Mouse (Mus musculus): Measurements from ENCODE around the gene Cxcr2.

The Cxcr2 gene

DNA sequence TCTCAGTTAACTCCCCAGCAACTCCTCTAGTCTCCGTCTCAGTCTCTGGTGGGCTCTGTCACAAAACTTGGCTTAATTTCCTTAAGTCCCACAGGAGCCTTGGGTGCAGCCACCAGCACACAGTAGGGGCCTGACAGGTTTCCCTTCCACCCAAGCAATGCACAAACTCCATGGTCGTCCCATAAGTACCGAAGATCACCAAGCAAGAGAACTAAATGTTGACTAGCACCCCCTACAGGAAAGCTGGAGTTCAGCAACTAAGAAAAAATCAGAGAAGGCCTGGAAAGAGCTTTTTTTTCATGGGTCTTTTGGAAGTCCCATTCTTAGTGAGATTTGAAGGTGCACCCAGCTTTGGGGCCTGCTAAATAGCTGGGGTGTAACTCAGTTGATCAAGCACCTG is 14.4 kb upstream of the Cxcr2 start:
- in situ Hi-C loops (cut with MboI, MseI): no loop called here

DNA sequence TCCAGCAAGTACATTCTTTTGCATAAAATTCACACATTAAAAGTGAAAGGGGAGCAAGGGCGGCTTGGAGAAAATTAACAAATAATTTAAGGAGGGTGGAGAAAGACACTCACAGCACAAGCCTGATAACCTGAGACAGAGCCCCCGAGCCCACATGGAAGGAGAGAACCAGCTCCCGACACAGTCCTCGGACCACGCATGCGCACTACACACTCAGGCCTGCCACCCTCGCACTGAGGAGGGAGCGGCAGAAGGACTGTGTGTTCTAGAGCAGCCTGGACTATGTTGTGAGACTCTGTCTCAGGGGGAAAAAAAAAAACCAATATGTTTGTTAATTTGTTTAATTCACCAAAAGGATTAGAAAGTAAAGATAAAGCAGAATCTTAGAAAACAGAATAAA is 12.0 kb upstream of the Cxcr2 start:
- in situ Hi-C loops (cut with MboI, MseI): no loop called here

- in situ Hi-C loops (cut with MboI, MseI): no loop called here
Measured at GRCm38 (mm10) chr1:74149106-74149885, 4.5 kb upstream of the Cxcr2 start.

GRCm38 (mm10) chr1:74150101-74150500 is 3.7 kb upstream of the Cxcr2 start:
- in situ Hi-C loops (cut with MboI, MseI): loop anchor here (10.0 to 25.0 kb wide), 2 partner anchors 1205 to 1912 kb away; no protein-coding TSS in a partner anchor

GRCm38 (mm10) chr1:74151091-74151490 is 2.7 kb upstream of the Cxcr2 start:
- in situ Hi-C loops (cut with MboI, MseI): loop anchor here (10.0 to 25.0 kb wide), 2 partner anchors 1204 to 1911 kb away; no protein-coding TSS in a partner anchor

GRCm38 (mm10) chr1:74155435-74156012 is 1.7 kb downstream of the Cxcr2 start:
- in situ Hi-C loops (cut with MboI, MseI): loop anchor here (10.0 to 25.0 kb wide), 2 partner anchors 1199 to 1907 kb away; no protein-coding TSS in a partner anchor

GRCm38 (mm10) chr1:74156381-74156910 is 2.7 kb downstream of the Cxcr2 start:
- in situ Hi-C loops (cut with MboI, MseI): loop anchor here (10.0 to 25.0 kb wide), 2 partner anchors 1198 to 1906 kb away; no protein-coding TSS in a partner anchor

DNA sequence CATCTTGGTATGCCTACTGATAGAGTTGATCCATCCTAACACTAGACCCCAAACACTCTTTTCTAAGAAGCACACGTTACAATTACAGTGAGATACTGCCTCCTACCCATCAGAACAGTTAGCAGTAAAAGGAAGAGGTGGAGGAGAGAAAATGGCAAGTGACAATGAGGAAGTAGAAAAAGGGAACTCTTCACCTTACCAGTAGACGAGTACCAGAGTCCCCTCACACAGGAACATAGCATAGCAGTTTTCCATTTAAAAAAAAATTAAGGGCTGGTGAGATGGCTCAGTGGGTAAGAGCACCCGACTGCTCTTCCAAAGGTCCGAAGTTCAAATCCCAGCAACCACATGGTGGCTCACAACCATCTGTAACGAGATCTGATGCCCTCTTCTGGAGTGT is 5.8 kb downstream of the Cxcr2 start:
- in situ Hi-C loops (cut with MboI, MseI): loop anchor here (10.0 to 25.0 kb wide), 2 partner anchors 1195 to 1903 kb away; no protein-coding TSS in a partner anchor

- in situ Hi-C loops (cut with MboI, MseI): loop anchor here (25.0 kb wide), 1 partner anchor 1902 kb away; no protein-coding TSS in a partner anchor
Measured at GRCm38 (mm10) chr1:74160036-74160435, 6.2 kb downstream of the Cxcr2 start.

DNA sequence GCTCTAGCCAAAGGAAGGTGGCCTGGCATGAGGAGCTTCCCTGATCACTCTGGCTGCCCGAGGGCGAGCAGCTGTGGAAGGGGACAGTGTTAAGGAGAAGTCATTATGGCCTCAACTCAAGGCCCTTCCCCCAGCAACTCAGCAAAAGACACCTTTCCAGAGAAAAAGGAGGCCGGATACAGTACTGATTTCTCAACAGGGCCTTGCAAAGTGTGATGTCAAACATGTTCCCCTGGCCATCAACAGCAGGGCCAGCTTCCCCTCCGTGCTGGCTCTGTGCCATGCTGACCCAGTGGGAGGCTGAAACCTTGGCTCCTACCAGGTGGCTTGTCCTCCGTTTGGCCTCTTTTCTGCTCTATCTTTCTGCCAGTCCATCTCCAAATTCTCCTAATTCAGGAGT is 13.3 kb downstream of the Cxcr2 start:
- in situ Hi-C loops (cut with MboI, MseI): loop anchor here (25.0 kb wide), 1 partner anchor 1895 kb away; no protein-coding TSS in a partner anchor

DNA sequence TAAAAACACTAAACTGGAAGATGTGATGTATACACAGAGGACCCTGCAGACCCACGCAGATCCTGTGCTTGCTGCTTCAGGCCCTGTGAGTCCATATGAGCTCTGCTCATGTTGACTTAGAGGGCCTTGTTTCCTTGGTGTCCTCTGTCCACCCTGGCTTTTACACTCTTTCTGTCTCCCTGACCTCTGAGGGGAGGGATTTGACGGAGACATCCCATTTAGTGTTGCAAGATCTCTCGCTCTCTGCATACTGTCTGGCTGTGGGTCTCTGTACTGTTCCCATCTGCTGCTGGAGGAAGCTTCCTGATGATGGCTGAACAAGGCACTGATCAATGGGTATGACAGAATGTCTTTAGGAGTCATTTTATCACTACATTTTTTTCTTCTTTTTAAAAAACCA is 15.9 kb downstream of the Cxcr2 start:
- in situ Hi-C loops (cut with MboI, MseI): loop anchor here (25.0 kb wide), 1 partner anchor 1893 kb away; no protein-coding TSS in a partner anchor

DNA sequence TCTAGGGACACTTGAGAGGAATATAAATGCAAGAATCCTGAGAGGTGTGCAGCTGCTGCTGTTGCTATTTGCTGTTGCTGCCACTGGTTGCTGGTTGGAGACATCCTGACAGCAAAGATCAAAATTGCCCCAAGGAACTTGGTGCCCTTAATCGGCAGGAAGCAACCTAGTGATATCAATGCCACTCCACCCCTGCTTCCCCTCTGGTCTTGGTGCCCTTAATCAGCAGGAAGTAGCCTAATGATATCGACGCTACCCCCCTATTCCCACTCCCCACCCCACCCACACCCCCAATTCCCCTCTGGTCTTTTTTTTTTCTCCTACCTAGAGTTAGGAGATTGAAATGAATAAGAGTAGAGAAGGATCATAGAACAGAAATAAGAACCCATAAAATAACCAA is 18.9 kb downstream of the Cxcr2 start:
- in situ Hi-C loops (cut with MboI, MseI): loop anchor here (25.0 kb wide), 1 partner anchor 1890 kb away; no protein-coding TSS in a partner anchor

DNA sequence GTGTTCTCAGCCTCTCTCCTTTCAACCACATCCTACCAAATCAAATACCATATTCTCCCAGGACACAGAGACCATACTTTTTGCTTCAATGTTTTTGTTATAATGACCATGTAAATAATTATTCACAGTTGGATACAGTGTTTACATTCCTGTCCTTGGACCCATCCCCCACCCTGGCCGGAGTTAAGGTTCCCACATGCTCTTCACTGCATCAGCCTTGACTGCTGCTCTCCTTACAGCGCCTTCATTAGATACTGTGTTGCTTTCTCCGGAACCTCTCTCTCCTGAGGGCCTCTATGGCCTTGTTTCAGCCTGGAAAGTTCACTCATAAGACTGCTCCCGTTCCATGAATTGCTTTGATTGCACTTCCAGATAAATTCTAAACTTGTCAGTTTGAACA is 21.9 kb downstream of the Cxcr2 start:
- in situ Hi-C loops (cut with MboI, MseI): no loop called here

GRCm38 (mm10) chr1:74178618-74179017 is 24.8 kb downstream of the Cxcr2 start:
- in situ Hi-C loops (cut with MboI, MseI): no loop called here

DNA sequence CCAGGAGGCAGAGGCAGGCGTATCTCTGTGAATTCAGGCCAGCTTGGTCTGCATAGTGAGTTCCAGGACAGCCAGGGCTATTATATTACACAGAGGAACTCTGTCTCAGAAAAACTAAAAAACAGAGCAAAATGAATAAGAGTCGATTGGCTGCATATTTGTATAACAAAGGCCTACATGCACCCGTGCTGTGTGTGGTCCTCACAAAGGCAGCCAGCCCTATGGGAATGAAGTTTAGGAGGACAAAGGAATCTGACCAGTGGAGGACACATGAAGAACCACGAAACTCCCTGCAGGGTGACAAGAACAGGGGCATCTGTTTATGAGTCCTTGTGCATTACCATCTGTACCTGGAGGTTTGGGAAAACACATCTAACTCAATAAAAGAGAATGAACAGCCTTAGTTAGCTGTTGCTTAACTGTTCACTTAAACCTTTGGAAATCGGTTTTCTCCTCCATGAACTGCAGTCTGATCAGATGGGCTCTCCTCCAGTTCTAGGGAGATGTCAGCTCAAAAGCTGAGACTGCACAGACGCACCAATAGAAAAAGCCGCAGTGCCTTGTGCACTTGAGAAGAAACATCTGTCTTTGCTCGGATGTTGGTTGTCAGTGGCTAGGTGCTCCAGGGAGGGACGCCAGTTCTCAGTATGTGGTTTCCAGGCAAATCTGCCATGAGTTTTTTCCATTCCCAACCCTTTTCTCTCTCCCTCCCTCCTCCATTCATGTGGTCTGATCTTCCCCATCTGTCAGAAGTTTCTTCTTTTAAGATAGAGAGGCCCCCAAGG is 26.0 kb downstream of the Cxcr2 start:
- in situ Hi-C loops (cut with MboI, MseI): no loop called here

GRCm38 (mm10) chr1:74181462-74181861 is 27.7 kb downstream of the Cxcr2 start:
- in situ Hi-C loops (cut with MboI, MseI): no loop called here

DNA sequence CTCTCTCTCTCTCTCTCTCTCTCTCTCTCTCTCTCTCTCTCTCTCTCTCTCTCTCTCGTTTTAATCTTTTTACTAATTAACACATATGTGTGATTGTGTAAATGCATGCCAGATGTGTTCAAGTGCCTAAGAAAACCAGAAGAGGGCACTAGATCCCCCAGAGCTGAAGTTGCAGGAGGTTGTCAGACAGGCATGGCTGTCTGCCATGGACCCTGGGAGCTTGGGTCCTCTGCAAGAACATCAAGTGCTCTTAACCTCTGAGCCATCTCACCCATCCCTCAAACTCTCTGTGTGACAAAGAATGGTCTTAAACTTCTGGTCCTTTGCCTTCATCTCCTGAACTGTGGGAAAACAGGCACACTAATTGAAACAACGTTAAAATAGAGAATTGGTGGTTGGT is 29.2 kb downstream of the Cxcr2 start:
- in situ Hi-C loops (cut with MboI, MseI): no loop called here

DNA sequence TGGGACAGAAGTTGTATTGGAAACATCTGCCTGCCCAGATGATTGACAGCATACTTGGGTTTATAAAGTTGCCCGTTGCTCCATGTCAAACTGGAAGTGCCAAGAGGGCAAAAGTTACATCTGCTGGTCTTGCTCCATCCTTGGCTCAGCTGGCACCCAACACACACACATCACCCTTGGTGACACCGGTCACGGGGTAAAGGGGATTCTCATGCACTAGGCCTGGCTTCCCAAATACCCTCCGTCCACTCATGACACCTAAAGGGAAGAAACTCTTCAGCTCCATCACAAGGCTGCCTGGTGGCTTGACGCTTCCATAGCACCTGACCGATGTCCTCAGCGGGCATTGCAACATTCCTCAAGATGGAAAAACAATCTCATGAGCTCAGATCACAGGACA is 36.7 kb downstream of the Cxcr2 start:
- in situ Hi-C loops (cut with MboI, MseI): no loop called here

GRCm38 (mm10) chr1:74192711-74193110 is 38.9 kb downstream of the Cxcr2 start:
- in situ Hi-C loops (cut with MboI, MseI): no loop called here

- in situ Hi-C loops (cut with MboI, MseI): no loop called here
Measured at GRCm38 (mm10) chr1:74194445-74194844, 40.7 kb downstream of the Cxcr2 start, which contains the start of gene Cxcr1. Cxcr1 (minus strand) TSS chr1:74194631.

DNA sequence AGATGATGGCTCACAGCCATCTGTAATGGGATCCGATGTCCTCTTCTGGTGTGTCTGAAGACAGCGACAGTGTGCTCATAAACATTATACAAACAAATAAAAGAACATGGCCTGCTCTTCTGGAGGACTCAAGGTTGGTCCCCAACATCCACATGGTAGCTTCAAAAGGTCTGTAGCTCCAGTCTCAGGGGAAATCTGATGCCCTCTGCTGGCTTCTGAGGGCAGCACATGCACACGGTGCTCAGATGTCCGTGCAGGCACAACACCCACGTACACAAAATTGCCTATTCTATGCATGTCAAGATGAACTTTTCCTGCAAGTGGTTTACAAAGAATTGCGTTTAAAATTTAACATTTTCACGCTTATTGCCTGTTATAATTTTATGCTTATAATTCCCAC is 42.2 kb downstream of the Cxcr2 start:
- in situ Hi-C loops (cut with MboI, MseI): no loop called here
